Mouse (Mus musculus) right cerebral cortex, adult 2 months (tissue): ENCODE data around the gene Nsmce1.

Source experiments
- DNase-seq, 2 experiments: peaks; one replicate each; pipeline ENCODE4 v3.0.0; 2021 to 2022; ENCODE audit warnings: low spot score in 2 of 2

The Nsmce1 gene

DNA sequence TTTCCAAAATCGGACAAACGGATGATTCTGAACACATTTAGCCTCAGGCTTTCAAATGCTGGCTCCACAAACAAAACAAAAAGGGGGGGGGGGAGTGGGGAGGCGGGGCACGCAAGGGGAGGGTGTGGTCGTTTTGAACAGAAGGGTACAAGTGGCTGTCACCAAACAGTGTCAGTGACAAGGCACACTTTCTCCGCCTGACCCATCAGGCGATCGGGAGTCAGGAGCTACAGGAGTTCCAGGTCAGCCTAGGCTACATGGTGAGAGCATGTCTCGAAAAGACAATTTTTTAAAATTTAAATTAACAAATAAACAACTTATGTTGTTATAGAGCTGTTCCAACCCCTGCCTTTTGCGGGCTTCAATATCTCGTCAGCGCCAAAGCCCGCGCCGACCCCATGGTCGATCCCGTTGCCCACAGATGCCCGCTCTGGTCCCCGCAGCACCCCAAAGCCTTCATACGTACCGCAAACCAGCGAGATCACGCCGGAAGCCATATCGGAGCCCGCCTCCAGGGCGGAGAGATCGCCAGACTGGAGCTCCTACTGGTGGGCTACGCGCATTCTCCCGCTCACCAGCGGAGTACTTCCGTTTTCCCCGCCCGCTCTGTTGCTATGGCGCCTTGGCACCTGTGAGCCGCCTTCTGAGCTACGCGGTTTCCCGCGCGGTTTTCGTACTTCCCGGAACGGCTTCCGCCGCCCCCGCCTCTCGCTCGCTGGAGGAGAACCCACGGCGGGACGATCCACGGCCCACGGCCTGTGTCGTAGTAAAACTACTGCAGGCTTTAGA, at the start of gene Nsmce1:
TSS of gene Nsmce1 (minus strand) at position 650 of the 789 bp plus-strand sequence.
- peak; percentile 96 to 97 for DNase-seq

- no peak for DNase-seq
Observed at GRCm38 (mm10) chr7:125541026-125541425, 49.6 kb upstream of the Nsmce1 start.

DNA sequence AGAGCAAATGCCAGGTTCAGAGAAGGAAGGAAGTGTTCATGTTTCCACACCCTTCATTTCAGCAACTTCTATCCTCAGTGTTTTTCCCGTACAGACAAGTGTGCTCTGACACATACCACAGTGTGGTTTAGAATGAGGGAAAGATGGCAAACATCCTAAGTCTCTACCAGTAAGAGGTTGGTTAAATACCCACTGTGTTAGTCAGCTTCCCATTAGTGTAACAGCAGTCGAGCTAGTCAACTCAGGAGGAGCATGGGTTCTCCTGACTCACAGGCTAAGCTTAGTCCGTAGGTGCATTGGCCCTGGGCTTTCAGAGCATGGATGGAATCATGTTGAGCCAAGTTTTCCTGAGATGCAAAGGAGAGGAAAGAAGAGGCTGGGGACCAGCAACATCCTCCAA, 48.0 kb upstream of the Nsmce1 start:
- DNase-seq: no peak

- no peak for DNase-seq
Observed at GRCm38 (mm10) chr7:125527901-125528580, 36.6 kb upstream of the Nsmce1 start.

DNA sequence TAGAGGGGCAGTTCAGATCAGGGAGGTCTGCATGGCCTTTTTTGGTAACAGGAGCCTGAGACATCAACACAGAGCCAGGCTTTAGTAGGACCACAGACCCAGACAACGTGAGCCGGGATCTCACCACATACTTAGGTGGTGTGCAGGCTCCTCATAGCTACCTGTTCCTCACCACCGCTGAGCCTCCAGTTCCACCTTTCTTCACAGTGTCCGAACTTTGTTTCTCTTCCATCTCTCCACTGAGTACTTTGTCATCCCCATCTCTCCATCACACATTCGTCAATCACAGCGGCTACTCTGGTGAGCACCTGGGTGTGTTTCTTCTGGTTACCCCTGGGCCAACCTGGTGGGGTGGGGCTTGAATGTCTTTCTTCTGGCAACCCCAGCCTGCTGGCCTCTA, 35.8 kb upstream of the Nsmce1 start:
- no peak for DNase-seq

DNA sequence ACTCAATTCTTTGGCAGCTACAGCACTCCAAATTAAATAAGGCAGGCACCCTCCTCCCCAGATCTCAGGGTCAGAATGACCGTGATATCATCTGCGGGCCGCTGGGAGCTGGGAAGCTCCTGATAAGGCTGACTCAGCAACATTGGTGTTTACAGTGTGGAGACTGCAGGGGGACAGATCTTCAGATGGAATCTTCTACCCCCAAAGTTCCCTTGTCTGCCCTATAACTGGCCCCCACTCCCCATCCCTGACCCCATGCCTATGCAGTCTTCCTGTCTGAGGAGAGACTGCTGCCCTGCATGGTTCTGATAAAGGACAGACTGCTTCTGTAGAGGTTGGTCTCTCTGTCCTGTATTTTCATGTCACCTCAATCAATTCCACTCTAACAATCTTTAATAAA, 31.7 kb upstream of the Nsmce1 start:
- DNase-seq: no peak

- DNase-seq: no peak
Observed at GRCm38 (mm10) chr7:125519715-125520114, 28.3 kb upstream of the Nsmce1 start.

GRCm38 (mm10) chr7:125517470-125517869, 26.1 kb upstream of the Nsmce1 start:
- DNase-seq: no peak

DNA sequence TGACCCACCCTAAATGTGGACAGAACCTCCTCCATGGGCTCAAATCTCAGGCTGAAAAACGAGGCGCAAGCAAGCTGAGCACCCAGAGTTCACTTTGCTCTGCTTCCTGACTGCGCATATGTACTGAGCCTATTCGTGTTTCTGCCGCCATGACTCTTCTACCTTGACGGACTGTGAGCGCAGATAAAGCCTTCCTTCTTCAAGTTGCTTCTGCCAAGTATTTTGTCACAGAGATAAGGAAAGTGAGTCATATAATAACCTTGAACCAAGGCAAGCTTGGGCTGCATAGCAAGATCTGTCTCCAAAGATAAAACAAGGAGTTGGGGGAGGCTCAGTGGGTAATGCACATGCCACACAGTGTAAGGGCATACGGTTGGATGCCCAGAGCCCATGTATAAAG, 25.3 kb upstream of the Nsmce1 start:
- no peak for DNase-seq

GRCm38 (mm10) chr7:125515081-125515853, 23.9 kb upstream of the Nsmce1 start:
- no peak for DNase-seq

- DNase-seq: no peak
Observed at GRCm38 (mm10) chr7:125511852-125512251, 20.5 kb upstream of the Nsmce1 start.

DNA sequence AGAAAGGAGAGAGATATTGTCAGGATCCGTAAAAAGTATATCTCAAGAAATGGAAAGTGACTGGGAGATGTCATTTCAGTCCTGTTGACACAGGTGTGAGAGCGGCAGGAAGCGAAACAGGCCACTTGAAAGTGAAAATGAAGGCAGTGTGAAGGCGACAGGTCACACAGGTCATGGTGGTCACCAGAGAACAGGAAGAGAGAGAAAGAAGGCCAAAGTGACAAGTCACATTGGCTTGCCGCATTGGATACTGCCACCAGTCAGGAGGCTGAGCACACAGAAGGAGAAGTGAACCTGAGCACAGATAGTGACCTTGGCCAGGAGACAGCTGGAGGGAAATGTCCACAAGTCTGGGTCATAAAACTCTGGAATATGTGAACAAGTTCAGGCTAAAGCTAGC, 20.0 kb upstream of the Nsmce1 start:
- no peak for DNase-seq

- DNase-seq: no peak
Observed at GRCm38 (mm10) chr7:125507279-125507678, 15.9 kb upstream of the Nsmce1 start.

- no peak for DNase-seq
Observed at GRCm38 (mm10) chr7:125505568-125505967, 14.2 kb upstream of the Nsmce1 start.

GRCm38 (mm10) chr7:125504618-125505017, 13.2 kb upstream of the Nsmce1 start:
- DNase-seq: peak; percentile 54 to 61

GRCm38 (mm10) chr7:125503374-125504092, 12.1 kb upstream of the Nsmce1 start:
- no peak for DNase-seq

- DNase-seq: no peak
Observed at GRCm38 (mm10) chr7:125500879-125501278, 9.5 kb upstream of the Nsmce1 start.

GRCm38 (mm10) chr7:125499927-125500868, 8.8 kb upstream of the Nsmce1 start:
- peak; percentile 65 to 68 for DNase-seq

DNA sequence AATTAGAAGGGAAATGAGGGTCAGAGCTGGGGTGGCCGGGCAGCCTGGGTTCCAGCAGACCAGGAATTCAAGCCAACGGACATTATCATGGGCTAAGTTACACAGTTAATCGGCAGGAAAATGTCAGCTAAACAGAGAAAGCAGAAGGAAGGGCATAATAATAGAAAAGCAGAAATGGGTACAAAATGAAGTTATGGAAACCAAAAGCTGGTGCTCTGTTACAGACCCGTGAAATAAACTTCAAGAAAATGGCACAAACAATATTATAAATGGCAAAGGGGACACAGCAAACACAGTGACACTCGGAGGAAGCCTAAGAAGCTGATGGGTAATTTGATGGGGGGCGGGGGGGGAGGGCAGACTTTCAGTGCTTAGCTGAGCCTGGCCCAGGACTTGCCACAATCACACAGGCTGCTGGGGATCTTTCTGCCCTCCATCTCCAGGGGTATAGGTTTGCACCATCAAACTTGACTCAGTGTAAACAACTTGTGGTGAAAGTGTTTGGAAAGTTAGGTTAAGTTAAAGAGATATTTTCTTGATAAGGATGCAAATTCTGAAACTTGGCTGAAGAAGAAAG, 4.6 kb upstream of the Nsmce1 start:
- no peak for DNase-seq

DNA sequence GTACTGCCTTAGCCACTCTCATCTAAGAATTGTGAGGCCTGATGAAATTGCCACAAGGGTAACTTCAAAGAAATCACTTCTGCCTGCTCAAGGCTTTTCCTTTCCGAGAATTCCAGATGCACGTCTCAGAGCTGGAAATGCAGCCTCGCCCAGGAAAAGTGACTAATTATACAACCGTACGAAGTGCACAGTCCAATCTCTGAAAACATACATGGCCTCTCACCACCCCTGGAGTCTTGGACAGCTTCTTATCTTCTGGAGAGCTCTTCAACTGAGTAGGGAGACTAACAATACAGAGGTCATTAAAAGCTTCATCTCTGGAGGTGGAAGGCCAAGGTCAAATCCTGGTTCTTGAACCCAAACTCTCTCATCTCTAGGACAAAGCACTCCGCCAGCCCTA, 1.2 kb upstream of the Nsmce1 start:
- no peak for DNase-seq
